ENCODE assay signal across 12 mouse cellular contexts in the genomic region with DNA sequence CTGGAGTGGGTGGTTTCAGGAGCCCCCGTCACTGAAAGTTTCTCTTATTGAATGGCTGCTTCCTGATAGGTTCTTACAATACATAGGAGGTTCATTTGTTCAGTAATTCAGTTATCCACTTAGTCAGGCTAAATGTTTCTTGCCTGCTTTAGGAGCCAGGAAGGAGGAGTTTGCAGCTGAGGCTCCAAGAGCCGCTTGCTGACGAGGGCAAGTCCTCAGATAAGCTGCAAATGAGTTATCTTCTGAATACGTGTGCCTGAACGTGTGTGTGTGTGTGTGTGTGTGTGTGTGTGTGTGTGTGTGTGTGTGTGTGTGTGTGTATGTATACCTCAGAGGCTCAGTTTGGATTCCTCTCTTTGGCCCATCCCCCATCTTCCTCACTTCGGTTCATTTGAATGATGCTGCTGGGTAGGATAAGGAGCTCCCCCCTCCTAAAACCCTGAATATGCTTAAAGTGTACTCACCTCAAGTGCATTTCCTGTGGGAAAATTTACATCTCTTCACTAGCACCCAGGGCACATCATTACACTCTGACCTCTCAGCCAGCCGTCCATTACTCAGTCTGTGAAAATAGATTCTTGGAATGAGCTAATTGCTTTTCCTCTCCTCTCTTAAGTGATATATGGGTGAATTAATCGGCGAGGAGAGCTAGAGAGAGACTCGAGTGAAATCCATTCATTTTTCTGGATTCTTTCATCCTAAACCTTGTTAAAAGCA. TPM values are rescaled to one million over a fixed set of nuclear protein-coding genes. Genes with fewer than 3 reads are reported as not detected.
DNase-seq lines count a peak whose midpoint lies in the region; ATAC-seq and TF ChIP-seq lines count a peak whose summit lies in the region.
"Had no signal": no experiment of that assay in that cellular context is flagged by ENCODE, and none has a peak within 500 bp of the region (broad histone marks: within the 10 kb centered on the region; RNA-seq: fewer than 3 reads in every experiment).

No protein-coding gene starts in this region.

- peak overlapping the region; percentile 68 for H3K27ac ChIP-seq in heart, postnatal 0 days (ENCODE audit: low read depth)
- H3K27ac ChIP-seq in liver, embryonic 12.5 days = peak overlapping the region; percentile 88
- H3K27ac ChIP-seq: limb, embryonic 12.5 days had no signal

- 27% methylated on average over 10 of the region's 10 CpGs for WGBS in heart, postnatal 0 days
- 33% methylated on average over 10 of the region's 10 CpGs for WGBS in liver, embryonic 12.5 days (ENCODE audit: insufficient replicate concordance)

- no peaks in the 10 kb centered on the region for H3K9me3 ChIP-seq in heart, postnatal 0 days (replicated peaks; ENCODE audit: control insufficient read depth, low read length)
- H3K9me3 ChIP-seq in liver, embryonic 12.5 days (replicated peaks) = no peaks in the 10 kb centered on the region
- H3K9me3 ChIP-seq: G1E; limb, embryonic 12.5 days had no signal

- DNase-seq in heart, postnatal 0 days (ENCODE audit: low spot score) = no peak
- no peak for DNase-seq in heart, adult 8-10 months (ENCODE audit: low spot score)
- peak; percentile 63 for DNase-seq in CD4-positive helper T cell, adult 2 months (ENCODE audit: low read depth, low spot score)
- no peak for DNase-seq in MN1 (ENCODE audit: low spot score)
- no peak for DNase-seq in adrenal gland, adult 2 months
- no peak for DNase-seq in urinary bladder, postnatal 36 days (ENCODE audit: low spot score in 2 of 2)
- DNase-seq: kidney, adult 18-20 months had no signal

- H3K36me3 ChIP-seq in heart, postnatal 0 days (replicated peaks; ENCODE audit: control insufficient read depth, insufficient read depth, low read length) = peaks cover 17% of the 10 kb centered on the region
- no peaks in the 10 kb centered on the region for H3K36me3 ChIP-seq in liver, embryonic 12.5 days
- H3K36me3 ChIP-seq: G1E had no signal

- H3K27me3 ChIP-seq in heart, postnatal 0 days (ENCODE audit: control insufficient read depth, insufficient read depth, low read length) = no peaks in the 10 kb centered on the region
- no peaks in the 10 kb centered on the region for H3K27me3 ChIP-seq in liver, embryonic 12.5 days (replicated peaks)
- H3K27me3 ChIP-seq: limb, embryonic 12.5 days had no signal

- no peak overlapping the region for H3K9ac ChIP-seq in heart, postnatal 0 days (replicated peaks; ENCODE audit: low read depth, low read length)
- 0 out of 2 replicates have a peak overlapping the region, but pooled peaks have one; percentile 34 for H3K9ac ChIP-seq in liver, embryonic 12.5 days
- H3K9ac ChIP-seq: limb, embryonic 12.5 days had no signal

- peaks cover 64% of the 10 kb centered on the region for H3K4me1 ChIP-seq in heart, postnatal 0 days (ENCODE audit: control insufficient read depth, insufficient read depth)
- H3K4me1 ChIP-seq in liver, embryonic 12.5 days = peaks cover 57% of the 10 kb centered on the region

- TF ChIP-seq EP300 in heart, postnatal 0 days (IDR thresholded peaks at IDR 0.05; ENCODE audit: low read depth) = no peak

- no peak overlapping the region for H3K4me3 ChIP-seq in heart, postnatal 0 days (ENCODE audit: low read depth, low read length)
- no peak overlapping the region for H3K4me3 ChIP-seq in liver, embryonic 12.5 days
- H3K4me3 ChIP-seq: limb, embryonic 12.5 days; myocyte had no signal

- no peak for ATAC-seq in heart, postnatal 0 days (ENCODE audit: insufficient read depth, low read depth)
- peak; percentile 4 for ATAC-seq in activated CD4-positive, CD25-positive, alpha-beta regulatory T cell, adult 4 months
- ATAC-seq in liver, embryonic 12.5 days = peak; percentile 84

- no peak overlapping the region for H3K4me2 ChIP-seq in heart, postnatal 0 days (ENCODE audit: low read depth, low read length)
- peak overlapping the region; percentile 44 for H3K4me2 ChIP-seq in liver, embryonic 12.5 days
- H3K4me2 ChIP-seq: limb, embryonic 12.5 days had no signal

- TF ChIP-seq CTCF in heart, postnatal 0 days (IDR thresholded peaks at IDR 0.05; ENCODE audit: low read depth) = no peak

RNA-seq across cellular contexts. Expression of gene Adam19, which starts 35.3 kb away (rescaled TPM):
- 59.8 and 67.9 TPM in 2 replicates for total RNA-seq in heart, postnatal 0 days (2014; rRNA removed; ENCODE audit: low replicate concordance)
- 10.1 and 15.8 TPM in 2 replicates for polyA plus RNA-seq in heart, postnatal 0 days (2015; fragmentation: Nextera tagmentation; extraction: Ambion mirVana)
- total RNA-seq in heart, adult 8-10 months (2022) = 10 to 100 TPM; 17.7 to 42.4 (median 24.0) TPM
- polyA plus RNA-seq in activated CD4-positive, CD25-positive, alpha-beta regulatory T cell, adult 4 months (2017; shearing (Covaris generic)) = 10 to 100 TPM; 74.6 to 85.8 TPM
- 3.6 and 4.5 TPM in 2 replicates for polyA plus RNA-seq in liver, embryonic 12.5 days (2016; fragmentation: Nextera tagmentation; extraction: Ambion mirVana)
- 1 to 10 TPM; 2.6 to 6.7 TPM for total RNA-seq in adrenal gland, adult 2 months (2021)
- polyA plus RNA-seq in adrenal gland, adult 2 months (2012; rRNA removed) = 2.9 and 3.8 TPM in 2 replicates
- polyA plus RNA-seq: G1E had no signal

RNA-seq across cellular contexts. Expression of gene Gm12166, which starts 39.0 kb away (rescaled TPM):
- total RNA-seq in heart, postnatal 0 days (2014; rRNA removed; ENCODE audit: low replicate concordance) = 1.8 and 2.8 TPM in 2 replicates
- 3.6 and 3.9 TPM in 2 replicates for polyA plus RNA-seq in heart, postnatal 0 days (2015; fragmentation: Nextera tagmentation; extraction: Ambion mirVana)
- 1 to 10 TPM in 2 of 4 experiments, under 1 TPM in 2; 0.43 to 1.3 (median 0.96) TPM for total RNA-seq in heart, adult 8-10 months (2022)
- polyA plus RNA-seq in activated CD4-positive, CD25-positive, alpha-beta regulatory T cell, adult 4 months (2017; shearing (Covaris generic)) = 10 to 100 TPM; 19.9 to 53.2 TPM
- polyA plus RNA-seq in liver, embryonic 12.5 days (2016; fragmentation: Nextera tagmentation; extraction: Ambion mirVana) = 4.1 and 5.3 TPM in 2 replicates
- total RNA-seq in adrenal gland, adult 2 months (2021) = 1 to 10 TPM in 1 of 2 experiments, under 1 TPM in 1; 0.92 to 3.5 TPM
- 7.5 and 14.5 TPM in 2 replicates for polyA plus RNA-seq in adrenal gland, adult 2 months (2012; rRNA removed)
